Mouse (Mus musculus) ovary, adult 2 months (tissue): ENCODE data around the gene Fthl17b. TPM values are rescaled to one million over a fixed set of nuclear protein-coding genes. Genes with fewer than 3 reads are reported as not detected.

Source experiments
- polyA plus RNA-seq: library from polyadenylated mRNA; depleted of rRNA; stranded (reverse); fragments of >200 nt; gene quantifications from 2 replicates; pipeline ENCODE4 v1.2.3, GENCODE M21; 2012; rRNA removed

The Fthl17b gene
- not detected in 2 replicates for polyA plus RNA-seq

GRCm38 (mm10) chrX:8962875-8963274, at the start of gene Fthl17b:
Gene Fthl17b, minus strand, starts transcription at chrX:8962975.

GRCm38 (mm10) chrX:8986655-8987054, 23.9 kb upstream of the Fthl17b start, which contains the start of gene Fthl17d:
Gene Fthl17d, minus strand, starts transcription at chrX:8986755.

GRCm38 (mm10) chrX:8976459-8976858, 13.7 kb upstream of the Fthl17b start, which contains the start of gene Fthl17c:
Gene Fthl17c, minus strand, starts transcription at chrX:8976559.

Other genes starting within 250 kb of the Fthl17b start
- not detected in 2 replicates for gene Ssx9, start 214.5 kb downstream of the Fthl17b start, polyA plus RNA-seq
- not detected in 2 replicates for gene Ssxb5, start 159.3 kb downstream of the Fthl17b start, polyA plus RNA-seq
- not detected in 2 replicates for gene Gm6592, start 119.0 kb downstream of the Fthl17b start, polyA plus RNA-seq
- gene Gm5751, start 88.7 kb downstream of the Fthl17b start, polyA plus RNA-seq: not detected in 2 replicates
- 11.2 and 18.8 TPM in 2 replicates for gene B630019K06Rik, start 70.6 kb downstream of the Fthl17b start, polyA plus RNA-seq
- gene Fthl17c, start 13.6 kb upstream of the Fthl17b start, polyA plus RNA-seq: not detected in 2 replicates
- gene Fthl17d, start 23.8 kb upstream of the Fthl17b start, polyA plus RNA-seq: not detected in 2 replicates
- gene Fthl17e, start 70.5 kb upstream of the Fthl17b start, polyA plus RNA-seq: not detected in 2 replicates
- not detected in 2 replicates for gene Fthl17f, start 100.0 kb upstream of the Fthl17b start, polyA plus RNA-seq
- not detected in 2 replicates for gene 4930402K13Rik, start 141.6 kb upstream of the Fthl17b start, polyA plus RNA-seq
- gene Lancl3, start 236.9 kb upstream of the Fthl17b start, polyA plus RNA-seq: 2.3 and 4.1 TPM in 2 replicates